Mouse (Mus musculus) 416B (cell line): ENCODE data around the gene Usp49.
"Not testable (repeated sequence)": the region's sequence is repeated elsewhere in the genome, so short reads cannot be mapped to it uniquely, and the experiment has no call there.

Experiments
- DNase-seq: peaks from one replicate; pipeline ENCODE4 v3.0.0; 2011; ENCODE audit warnings: low read depth

The Usp49 gene

GRCm38 (mm10) chr17:47630678-47631065, at the start of gene Usp49:
TSS of gene Usp49 (plus strand) at chr17:47630690.
- no peak for DNase-seq

GRCm38 (mm10) chr17:47580962-47581361, 49.5 kb upstream of the Usp49 start:
- DNase-seq: no peak

GRCm38 (mm10) chr17:47588517-47588916, 42.0 kb upstream of the Usp49 start:
- no peak for DNase-seq

GRCm38 (mm10) chr17:47591073-47591472, 39.4 kb upstream of the Usp49 start:
- peak; percentile 82 for DNase-seq

- peak; percentile 93 for DNase-seq
Observed at GRCm38 (mm10) chr17:47593215-47593853, 37.2 kb upstream of the Usp49 start.

- DNase-seq: no peak
Observed at GRCm38 (mm10) chr17:47593854-47594182, 36.7 kb upstream of the Usp49 start.

- peak; percentile 54 for DNase-seq
Observed at GRCm38 (mm10) chr17:47594183-47594968, 36.1 kb upstream of the Usp49 start.

- DNase-seq: no peak
Observed at GRCm38 (mm10) chr17:47594969-47595247, 35.6 kb upstream of the Usp49 start.

GRCm38 (mm10) chr17:47595248-47596161, 35.0 kb upstream of the Usp49 start:
- peak; percentile 98 for DNase-seq

GRCm38 (mm10) chr17:47596162-47596838, 34.2 kb upstream of the Usp49 start:
- DNase-seq: peak; percentile 50

- DNase-seq: no peak
Observed at GRCm38 (mm10) chr17:47596839-47597164, 33.7 kb upstream of the Usp49 start.

GRCm38 (mm10) chr17:47597261-47597660, 33.2 kb upstream of the Usp49 start:
- no peak for DNase-seq

GRCm38 (mm10) chr17:47597838-47598579, 32.5 kb upstream of the Usp49 start:
- peak; percentile 73 for DNase-seq

GRCm38 (mm10) chr17:47598580-47599304, 31.7 kb upstream of the Usp49 start:
- DNase-seq: not testable (repeated sequence)

- DNase-seq: peak; percentile 84
Observed at GRCm38 (mm10) chr17:47599511-47600297, 30.8 kb upstream of the Usp49 start.

- DNase-seq: no peak
Observed at GRCm38 (mm10) chr17:47600601-47601388, 29.7 kb upstream of the Usp49 start.

- DNase-seq: no peak
Observed at GRCm38 (mm10) chr17:47601389-47601755, 29.1 kb upstream of the Usp49 start.

GRCm38 (mm10) chr17:47602289-47602688, 28.2 kb upstream of the Usp49 start:
- DNase-seq: no peak

GRCm38 (mm10) chr17:47606220-47606619, 24.3 kb upstream of the Usp49 start:
- DNase-seq: peak; percentile 65
